ENCODE assay signal across 12 mouse cellular contexts in genomic region chr19:37946696-37947095, GRCm38 (mm10).
DNase-seq lines count a peak whose midpoint lies in the region; ATAC-seq and TF ChIP-seq lines count a peak whose summit lies in the region.
"Had no signal": no experiment of that assay in that cellular context is flagged by ENCODE, and none has a peak within 500 bp of the region (broad histone marks: within the 10 kb centered on the region; RNA-seq: fewer than 3 reads in every experiment).

No protein-coding gene starts in this region.

- no peaks in the 10 kb centered on the region for H3K27me3 ChIP-seq in Patski
- no peaks in the 10 kb centered on the region for H3K27me3 ChIP-seq in limb, embryonic 11.5 days (ENCODE audit: control insufficient read depth, insufficient read depth, low read length)
- H3K27me3 ChIP-seq: heart, embryonic 15.5 days; limb, embryonic 12.5 days had no signal

- intact Hi-C loops in left cerebral cortex, adult 2 months (cut with DNase I), result no loop called here
- intact Hi-C loops in left cerebral cortex, postnatal 25 days (cut with DNase I), result no loop called here

- peak; percentile 36 to 41 for DNase-seq in cerebellum, postnatal 10 days
- no peak for DNase-seq in cerebellum, adult 8-10 months
- DNase-seq in left cerebral cortex, adult 2 months (ENCODE audit: extremely low spot score in 1 of 2, low spot score in 2 of 2), result no peak
- no peak for DNase-seq in left cerebral cortex, postnatal 25 days (ENCODE audit: low spot score in 2 of 2)
- no peak for DNase-seq in Patski (ENCODE audit: low read depth, low spot score)
- DNase-seq in limb, embryonic 11.5 days (ENCODE audit: low spot score), result peak; percentile 40
- DNase-seq in MN1 (ENCODE audit: low spot score), result no peak
- no peak for DNase-seq in gastrocnemius, postnatal 25 days
- DNase-seq: adrenal gland, postnatal 25 days; kidney, adult 9 months had no signal

- CTCF ChIA-PET in Patski (lab: Charles Lee), result interaction anchor here (0.9 to 1.5 kb wide), 2 partner anchors 9 to 101 kb away, joined by 3 to 9 read pairs; no protein-coding TSS in a partner anchor

- peak; percentile 34 for TF ChIP-seq CTCF in left cerebral cortex, adult 2 months (IDR thresholded peaks at IDR 0.05)
- TF ChIP-seq CTCF in Patski (IDR thresholded peaks at IDR 0.05), result peak; percentile 47

- H3K4me3 ChIP-seq in left cerebral cortex, adult 2 months, result no peak overlapping the region
- H3K4me3 ChIP-seq in limb, embryonic 11.5 days (ENCODE audit: low read depth, low read length), result no peak overlapping the region
- H3K4me3 ChIP-seq: heart, embryonic 15.5 days; limb, embryonic 12.5 days had no signal

- H3K4me1 ChIP-seq in limb, embryonic 11.5 days (ENCODE audit: control insufficient read depth, insufficient read depth, low read length), result 0 out of 2 replicates have a peak, but pooled peaks cover 3% of the 10 kb centered on the region
- H3K4me1 ChIP-seq: heart, embryonic 15.5 days had no signal

- no peaks in the 10 kb centered on the region for H3K36me3 ChIP-seq in limb, embryonic 11.5 days (ENCODE audit: control insufficient read depth, insufficient read depth, low read length)
- H3K36me3 ChIP-seq: heart, embryonic 15.5 days; limb, embryonic 12.5 days had no signal

- 26% methylated on average over 4 of the region's 4 CpGs for WGBS in limb, embryonic 11.5 days

- no peak for ATAC-seq in Patski
- ATAC-seq in limb, embryonic 11.5 days (ENCODE audit: insufficient number of reproducible peaks, low FRiP score, low TSS enrichment, low read depth), result no peak

- no peaks in the 10 kb centered on the region for H3K9me3 ChIP-seq in limb, embryonic 11.5 days (ENCODE audit: control insufficient read depth, low read length)
- H3K9me3 ChIP-seq: heart, embryonic 15.5 days; limb, embryonic 12.5 days had no signal

- in situ Hi-C loops in Patski (cut with MboI; ENCODE audit: low pct_unique_long_range_greater_than_20kb), result no loop called here

- H3K4me2 ChIP-seq in limb, embryonic 11.5 days (ENCODE audit: low read depth, severe bottlenecking), result no peak overlapping the region
- H3K4me2 ChIP-seq: heart, embryonic 15.5 days; limb, embryonic 12.5 days had no signal

- POLR2A ChIA-PET in Patski (lab: Charles Lee), result no interaction called here

- no peak overlapping the region for H3K9ac ChIP-seq in limb, embryonic 11.5 days (ENCODE audit: low read length)
- H3K9ac ChIP-seq: heart, embryonic 15.5 days; limb, embryonic 12.5 days had no signal

- no peak overlapping the region for H3K27ac ChIP-seq in left cerebral cortex, adult 2 months
- H3K27ac ChIP-seq in limb, embryonic 11.5 days (replicated peaks; ENCODE audit: low read depth, low read length), result no peak overlapping the region
- H3K27ac ChIP-seq: heart, embryonic 15.5 days; limb, embryonic 12.5 days had no signal

Comparison
In these comparisons a context has a peak if more than half of its experiments do, and no peak if none do; other contexts are left out.
1. DNase-seq: peak in cerebellum, postnatal 10 days (2 of 2) and limb, embryonic 11.5 days (single experiment); none in cerebellum, adult 8-10 months (single experiment), left cerebral cortex, adult 2 months (0 of 2), left cerebral cortex, postnatal 25 days (0 of 2), Patski (single experiment), MN1 (single experiment) and gastrocnemius, postnatal 25 days (single experiment).